Mouse (Mus musculus) stomach, postnatal 0 days (tissue): ENCODE measurements around the gene Prpf4b.

ENCODE experiments used
- CTCF ChIP-seq: IDR thresholded peaks from 2 replicates; pipeline ENCODE4 v1.5.1; 2016; ENCODE audit warnings: antibody characterized with exemption, low read depth, mild to moderate bottlenecking, moderate library complexity
- EP300 ChIP-seq: optimal IDR thresholded peaks from 2 replicates; pipeline ENCODE3; 2016; ENCODE audit warnings: antibody characterized with exemption

DNA sequence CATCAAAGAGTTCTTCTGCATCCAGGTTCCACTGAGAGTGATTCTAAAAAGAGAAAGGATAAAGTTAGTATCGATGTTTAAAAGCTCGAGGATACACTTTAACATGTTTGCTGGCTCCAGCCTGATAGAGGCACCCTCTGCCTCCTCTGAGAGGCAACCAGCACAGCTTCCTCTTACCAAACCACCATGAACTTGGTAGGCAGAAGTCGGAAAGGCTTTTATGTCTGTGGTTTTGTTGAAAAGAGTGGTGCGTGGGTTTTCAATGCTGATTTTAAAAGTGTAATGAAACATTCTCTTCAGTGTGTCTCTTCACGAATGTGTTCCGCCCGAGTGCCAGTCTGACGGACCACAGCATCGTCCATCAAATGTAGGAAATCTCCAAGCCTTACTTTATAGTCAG lies 39.5 kb downstream of the Prpf4b start:
- TF ChIP-seq EP300 (no peak), CTCF (no peak)
